Mouse (Mus musculus) brain, embryonic 14.5 days (tissue): ENCODE results near the gene Piezo1.

ENCODE experiments used
- CTCF ChIP-seq: fragments of 200-500 bp; IDR thresholded peaks from 2 replicates; pipeline ENCODE4 v1.5.1; 2012; ENCODE audit warnings: inconsistent platforms, mild to moderate bottlenecking, moderate library complexity, borderline replicate concordance; ENCODE audit not compliant: insufficient read depth, insufficient read length; ENCODE audit errors: extremely low read depth
- POLR2A ChIP-seq: fragments of 200-500 bp; IDR thresholded peaks from 2 replicates; pipeline ENCODE4 v1.6.1; 2012; ENCODE audit warnings: mild to moderate bottlenecking, inconsistent platforms, borderline replicate concordance; ENCODE audit not compliant: poor library complexity, insufficient read depth, insufficient read length, severe bottlenecking; ENCODE audit errors: extremely low read depth

- TF ChIP-seq CTCF (no peak), POLR2A (no peak)
These were observed 42.8 kb upstream of the Piezo1 start for GRCm38 (mm10) chr8:122593783-122594507.
